Mouse (Mus musculus): ENCODE measurements around the gene Trim21. TPM values are rescaled to one million over a fixed set of nuclear protein-coding genes. Genes with fewer than 3 reads are reported as not detected.

Gene Trim21
- total RNA-seq, 2 experiments from 2014 or later = 4.4 to 4.6 TPM

Other genes starting within 250 kb of the Trim21 start
- 10 to 100 TPM; 25.5 to 30.0 TPM for gene Rrm1, start 123.8 kb downstream of the Trim21 start, total RNA-seq (2021)
- gene Olfr543, start 83.8 kb downstream of the Trim21 start, total RNA-seq (2021) = not detected
- gene Olfr544, start 77.2 kb downstream of the Trim21 start, total RNA-seq (2021) = not detected
- not detected for gene Olfr545, start 65.9 kb downstream of the Trim21 start, total RNA-seq (2021)
- gene Olfr547, start 30.7 kb downstream of the Trim21 start, total RNA-seq (2021) = not detected
- gene Olfr548-ps1, start 24.6 kb downstream of the Trim21 start, total RNA-seq (2021) = not detected
- gene Olfr549, start 15.6 kb downstream of the Trim21 start, total RNA-seq (2021) = not detected
- under 1 TPM; 0.09 TPM for gene Olfr550, start 6.0 kb upstream of the Trim21 start, total RNA-seq (2021)
- not detected for gene Olfr551, start 26.4 kb upstream of the Trim21 start, total RNA-seq (2021)
- gene Olfr552, start 32.3 kb upstream of the Trim21 start, total RNA-seq (2021) = under 1 TPM in 1 of 2 experiments, not detected in 1; 0.07 TPM
- not detected for gene Olfr553, start 52.7 kb upstream of the Trim21 start, total RNA-seq (2021)
- not detected for gene Olfr554, start 72.9 kb upstream of the Trim21 start, total RNA-seq (2021)
- not detected for gene Olfr555, start 93.3 kb upstream of the Trim21 start, total RNA-seq (2021)
- not detected for gene Olfr556, start 99.4 kb upstream of the Trim21 start, total RNA-seq (2021)
- gene Trim68, start 121.8 kb upstream of the Trim21 start, total RNA-seq (2021) = 1 to 10 TPM; 4.7 to 6.6 TPM
- not detected for gene Olfr557, start 130.4 kb upstream of the Trim21 start, total RNA-seq (2021)
- 1 to 10 TPM; 3.4 to 3.8 TPM for gene Olfr558, start 136.7 kb upstream of the Trim21 start, total RNA-seq (2021)
- gene Olfr33, start 153.6 kb upstream of the Trim21 start, total RNA-seq (2021) = not detected
- gene Olfr559, start 162.0 kb upstream of the Trim21 start, total RNA-seq (2021) = not detected
- not detected for gene Olfr560, start 193.9 kb upstream of the Trim21 start, total RNA-seq (2021)
- 1 to 10 TPM; 1.3 to 1.4 TPM for gene Olfr78, start 194.0 kb upstream of the Trim21 start, total RNA-seq (2021)
- gene Olfr561, start 205.7 kb upstream of the Trim21 start, total RNA-seq (2021) = not detected
- not detected for gene Olfr564, start 238.0 kb upstream of the Trim21 start, total RNA-seq (2021)

Measured in gastrocnemius, postnatal 10 days (tissue).